Mouse (Mus musculus): ENCODE results near the gene Tlcd1. TPM values are rescaled to one million over a fixed set of nuclear protein-coding genes. Genes with fewer than 3 reads are reported as not detected.
"Not testable (repeated sequence)": the region's sequence is repeated elsewhere in the genome, so short reads cannot be mapped to it uniquely, and the experiment has no call there.

Tlcd1 gene
- polyA plus RNA-seq, 1 experiment from 2014 or later: 28.0 TPM

DNA sequence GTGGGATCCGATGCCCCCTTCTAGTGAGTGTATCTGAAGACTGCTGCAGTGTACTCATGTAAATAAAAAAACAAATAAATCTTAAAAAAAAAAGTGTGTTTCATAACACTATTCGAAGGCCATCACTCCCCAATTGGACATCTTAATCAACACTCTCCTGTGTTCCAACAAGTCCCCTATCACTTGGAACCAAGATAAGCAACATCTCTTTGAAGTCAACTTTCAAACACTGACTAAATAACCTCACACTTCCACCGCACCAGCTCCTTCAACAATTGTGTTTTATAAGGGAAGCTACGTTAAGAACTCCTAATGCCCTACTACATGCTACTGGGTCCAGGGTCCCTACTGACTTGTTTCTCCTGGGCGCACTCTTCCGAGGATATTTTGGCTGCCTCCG, 5.9 kb downstream of the Tlcd1 start:
- Histone ChIP-seq H3K9ac (replicated peaks; ENCODE audit: low read depth, low read length) (peak overlapping the region; percentile 94), H3K27me3 (ENCODE audit: control insufficient read depth, insufficient read depth, low read length) (no peaks in the 10 kb centered on the region), H3K4me1 (ENCODE audit: control insufficient read depth, insufficient read depth, low read length) (peaks cover 32% of the 10 kb centered on the region), H3K36me3 (ENCODE audit: control insufficient read depth, insufficient read depth, low read length) (peaks cover 23% of the 10 kb centered on the region), H3K9me3 (ENCODE audit: control insufficient read depth, low read depth, low read length) (no peaks in the 10 kb centered on the region), H3K27ac (ENCODE audit: low read length) (peak overlapping the region; percentile 15; the same call in 1 of the 2 replicates), H3K4me2 (replicated peaks; ENCODE audit: low read depth, low read length) (peak overlapping the region; percentile 75), H3K4me3 (ENCODE audit: low read depth, low read length) (peak overlapping the region; percentile 98)
- ATAC-seq (ENCODE audit: insufficient number of reproducible peaks, insufficient read depth, low FRiP score, low read depth): no peak
- 4% methylated on average over 7 of the region's 7 CpGs for WGBS

DNA sequence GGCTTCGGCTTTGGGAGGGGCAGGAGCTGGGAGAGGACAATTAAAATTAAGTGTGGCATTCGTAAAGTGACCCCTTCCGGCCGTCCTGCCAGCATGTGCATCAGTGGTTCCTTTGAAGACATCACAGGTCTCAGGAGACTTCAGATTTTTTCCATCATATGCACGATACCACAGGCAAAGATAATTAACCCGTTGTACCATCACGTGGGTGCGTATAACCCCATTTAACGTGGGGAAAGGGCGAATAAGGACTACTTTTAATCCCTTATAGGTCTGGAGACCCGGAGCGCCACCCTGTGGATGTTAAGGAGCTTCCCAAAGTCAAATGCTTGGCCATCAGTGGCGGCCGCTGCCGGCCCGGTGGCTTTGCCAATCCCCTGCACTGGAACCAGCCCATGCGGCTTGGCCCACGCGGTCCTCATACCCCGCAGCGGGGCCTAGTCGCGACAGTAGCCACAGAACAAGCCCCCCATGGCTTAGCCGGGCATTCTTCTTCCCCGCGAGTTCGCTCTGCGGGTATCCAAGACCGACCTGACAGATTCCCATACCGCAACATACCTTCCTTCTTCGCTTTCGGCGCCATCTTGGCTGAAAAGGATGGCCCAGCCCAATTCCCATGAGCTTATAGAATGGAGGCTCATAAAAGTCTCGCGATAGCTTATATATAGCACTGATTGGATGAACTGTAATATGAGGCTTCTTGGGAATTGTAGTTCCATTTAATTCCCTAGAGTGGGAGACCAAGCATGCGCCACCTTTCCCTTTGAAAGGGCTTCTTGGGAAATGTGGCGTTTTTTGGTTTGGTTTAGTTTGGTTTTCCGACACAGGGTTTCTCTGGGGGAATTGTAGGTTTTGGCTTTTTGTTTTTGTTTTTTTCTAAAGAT, 6.7 kb downstream of the Tlcd1 start, which contains the start of gene Rpl23a:
Gene Rpl23a, minus strand, starts transcription at position 624 of the 884 bp plus-strand sequence.
- WGBS: under 1% methylated on average over 38 of the region's 38 CpGs
- H3K4me2 ChIP-seq (replicated peaks; ENCODE audit: low read depth, low read length): peak within 1 kb of the TSS; percentile 75
- peaks cover 36% of the 10 kb centered on the region for H3K4me1 ChIP-seq (ENCODE audit: control insufficient read depth, insufficient read depth, low read length)
- ATAC-seq (ENCODE audit: insufficient number of reproducible peaks, insufficient read depth, low FRiP score, low read depth): peak; percentile 88
- H3K27me3 ChIP-seq (ENCODE audit: control insufficient read depth, insufficient read depth, low read length): no peaks in the 10 kb centered on the region
- peaks cover 23% of the 10 kb centered on the region for H3K36me3 ChIP-seq (ENCODE audit: control insufficient read depth, insufficient read depth, low read length)
- H3K4me3 ChIP-seq (ENCODE audit: low read depth, low read length): peak within 1 kb of the TSS; percentile 98
- H3K27ac ChIP-seq (ENCODE audit: low read length): peak within 1 kb of the TSS; percentile 91
- no peaks in the 10 kb centered on the region for H3K9me3 ChIP-seq (ENCODE audit: control insufficient read depth, low read depth, low read length)
- peak within 1 kb of the TSS; percentile 94 for H3K9ac ChIP-seq (replicated peaks; ENCODE audit: low read depth, low read length)

DNA sequence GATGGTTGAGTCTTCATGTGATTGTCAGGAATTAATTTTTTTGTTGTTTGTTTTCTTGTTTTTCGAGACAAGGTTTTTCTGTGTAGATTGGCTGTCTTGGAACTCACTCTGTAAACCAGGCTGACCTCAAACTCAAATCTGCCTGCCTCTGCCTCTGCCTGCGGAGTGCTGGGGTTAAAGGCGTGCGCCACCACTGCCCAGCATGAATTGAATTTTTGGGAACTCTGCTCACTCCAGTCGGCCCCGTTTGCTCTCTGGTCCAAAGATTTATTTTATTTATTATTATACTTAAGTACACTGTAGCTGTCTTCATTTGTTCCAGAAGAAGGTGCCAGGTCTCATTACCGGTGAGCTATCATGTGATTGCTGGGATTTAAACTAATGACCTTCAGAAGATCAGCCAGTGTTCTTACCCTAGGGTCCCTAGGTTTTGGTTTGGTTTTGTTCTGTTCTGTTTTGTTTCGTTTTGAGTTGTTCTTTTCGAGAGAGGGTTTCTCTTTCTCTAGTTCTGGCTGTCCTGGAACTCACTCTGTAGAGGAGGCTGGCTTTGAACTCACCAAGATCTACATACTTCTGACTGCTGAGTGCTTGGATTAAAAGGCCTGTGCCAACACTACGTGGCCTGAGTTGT, 7.5 kb downstream of the Tlcd1 start:
- H3K9me3 ChIP-seq (ENCODE audit: control insufficient read depth, low read depth, low read length): no peaks in the 10 kb centered on the region
- H3K4me3 ChIP-seq (ENCODE audit: low read depth, low read length): peak overlapping the region; percentile 98; the same call in 1 of the 2 replicates
- no peaks in the 10 kb centered on the region for H3K27me3 ChIP-seq (ENCODE audit: control insufficient read depth, insufficient read depth, low read length)
- WGBS: 51% methylated on average over 10 of the region's 10 CpGs
- ATAC-seq (ENCODE audit: insufficient number of reproducible peaks, insufficient read depth, low FRiP score, low read depth): no peak
- peaks cover 23% of the 10 kb centered on the region for H3K36me3 ChIP-seq (ENCODE audit: control insufficient read depth, insufficient read depth, low read length)
- 0 out of 2 replicates have a peak overlapping the region, but pooled peaks have one; percentile 4 for H3K9ac ChIP-seq (replicated peaks; ENCODE audit: low read depth, low read length)
- H3K4me2 ChIP-seq (replicated peaks; ENCODE audit: low read depth, low read length): peak overlapping the region; percentile 39
- no peak overlapping the region for H3K27ac ChIP-seq (ENCODE audit: low read length)
- peaks cover 36% of the 10 kb centered on the region for H3K4me1 ChIP-seq (ENCODE audit: control insufficient read depth, insufficient read depth, low read length)

DNA sequence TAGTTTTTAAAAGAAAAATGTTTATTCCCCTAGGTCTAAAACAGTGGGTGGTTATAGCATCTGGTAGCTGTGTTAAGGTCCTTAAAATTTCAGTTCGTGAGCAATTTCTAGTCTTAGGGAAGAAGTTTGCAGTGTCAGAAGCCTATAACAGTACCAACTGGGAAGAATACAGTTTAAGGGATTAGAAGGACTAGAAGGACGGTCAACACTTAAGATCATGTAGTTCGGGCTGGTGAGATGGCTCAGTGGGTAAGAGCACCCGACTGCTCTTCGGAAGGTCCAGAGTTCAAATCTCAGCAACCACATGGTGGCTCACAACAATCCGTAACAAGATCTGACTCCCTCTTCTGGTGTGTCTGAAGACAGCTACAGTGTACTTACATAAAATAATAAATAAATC, 8.2 kb downstream of the Tlcd1 start:
- not testable (repeated sequence) for ATAC-seq (ENCODE audit: insufficient number of reproducible peaks, insufficient read depth, low FRiP score, low read depth); H3K4me2 ChIP-seq (replicated peaks; ENCODE audit: low read depth, low read length); H3K4me3 ChIP-seq (ENCODE audit: low read depth, low read length); H3K9me3 ChIP-seq (ENCODE audit: control insufficient read depth, low read depth, low read length); H3K9ac ChIP-seq (replicated peaks; ENCODE audit: low read depth, low read length); H3K27ac ChIP-seq (ENCODE audit: low read length); H3K27me3 ChIP-seq (ENCODE audit: control insufficient read depth, insufficient read depth, low read length)
- WGBS: 93% methylated on average over 6 of the region's 6 CpGs
- peaks cover 35% of the 10 kb centered on the region for H3K4me1 ChIP-seq (ENCODE audit: control insufficient read depth, insufficient read depth, low read length)
- H3K36me3 ChIP-seq (ENCODE audit: control insufficient read depth, insufficient read depth, low read length): peaks cover 23% of the 10 kb centered on the region

DNA sequence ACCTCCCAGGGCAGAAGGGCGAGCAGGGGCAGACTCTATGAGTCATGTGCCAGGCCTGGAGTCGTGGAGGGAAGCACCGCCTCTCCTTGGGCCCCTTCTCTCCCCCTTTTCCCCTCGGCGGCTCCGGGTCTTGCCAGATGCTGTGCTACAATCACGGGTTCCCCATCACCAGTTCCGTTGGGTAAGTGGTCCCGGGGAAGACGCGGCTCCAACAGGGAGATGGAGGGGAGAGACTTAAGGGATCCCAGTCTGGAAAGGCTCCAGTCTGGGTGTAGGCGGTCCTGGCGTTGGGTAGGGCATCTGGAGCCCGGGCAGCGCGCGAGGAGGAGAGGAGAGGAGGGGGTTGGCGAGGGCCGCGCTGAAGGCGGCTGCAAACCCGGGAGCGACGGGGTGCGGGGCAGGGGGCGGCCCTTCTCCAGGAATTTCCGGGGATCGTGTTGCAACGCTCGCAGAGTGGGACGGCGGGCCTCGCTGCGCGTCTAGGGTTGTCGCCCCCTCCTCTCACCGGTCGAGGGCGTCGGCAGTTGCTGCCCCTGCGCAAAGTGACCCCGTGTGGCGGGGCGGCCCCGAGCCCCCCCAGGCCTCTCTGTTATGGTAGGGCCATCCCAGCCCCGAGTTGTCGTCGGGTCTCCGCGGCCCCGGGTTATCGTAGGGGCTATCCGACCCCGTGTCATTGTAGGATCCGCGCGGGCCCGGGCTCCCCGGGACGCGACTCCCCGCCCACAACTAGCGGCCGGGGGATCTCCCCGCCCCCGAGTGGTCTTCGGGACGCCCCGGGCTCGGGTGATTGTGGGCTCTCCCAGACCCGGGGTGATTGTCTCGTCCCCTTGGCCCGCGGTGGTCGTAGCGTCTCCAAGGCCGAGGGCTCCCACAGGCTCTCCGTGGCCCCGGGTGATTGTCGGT, 12.1 kb downstream of the Tlcd1 start, which contains the start of gene Rab34:
Gene Rab34, plus strand, starts transcription at position 100 of the 903 bp plus-strand sequence.
- under 1% methylated on average over 64 of the region's 80 CpGs for WGBS

DNA sequence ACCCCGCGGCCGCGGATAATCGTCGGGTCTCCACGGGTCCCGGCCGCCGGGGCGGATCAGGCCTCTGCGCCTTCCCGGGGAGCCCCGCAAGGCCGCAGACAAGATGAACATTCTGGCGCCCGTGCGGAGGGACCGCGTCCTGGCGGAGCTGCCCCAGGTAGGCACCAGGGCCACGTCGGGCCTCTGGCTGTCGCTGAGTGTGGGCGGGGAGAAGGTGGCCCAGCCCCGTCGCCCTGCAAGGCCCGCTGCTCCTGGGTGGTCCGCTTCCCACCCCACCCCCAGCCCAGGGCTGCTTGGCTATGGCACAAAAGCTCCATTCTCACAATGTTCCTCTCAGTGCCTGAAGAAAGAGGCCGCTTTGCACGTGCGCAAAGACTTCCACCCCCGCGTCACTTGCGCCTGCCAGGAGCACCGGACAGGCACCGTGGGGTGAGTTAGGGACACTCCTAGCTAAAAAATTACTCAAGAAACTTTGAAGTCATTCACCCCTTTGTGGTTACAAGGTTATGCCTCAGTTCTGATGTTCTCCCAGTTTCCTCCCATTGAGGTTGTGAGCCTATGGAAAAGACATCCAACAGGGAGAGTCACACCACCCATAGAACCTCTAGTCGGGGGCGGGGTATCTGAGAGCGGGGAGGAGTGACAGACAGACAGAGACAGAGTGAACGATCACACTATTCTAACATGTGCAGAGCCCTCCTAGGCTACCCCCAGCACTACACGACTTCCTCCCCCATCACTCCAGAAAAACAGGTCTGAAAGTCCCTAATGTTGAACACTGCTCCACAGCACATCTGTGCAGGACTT, 12.9 kb downstream of the Tlcd1 start:
- peak; percentile 79 for ATAC-seq (ENCODE audit: insufficient number of reproducible peaks, insufficient read depth, low FRiP score, low read depth)

More for the DNA sequence above, 12.1 kb downstream of the Tlcd1 start, which contains the start of gene Rab34:
- Histone ChIP-seq H3K4me3 (ENCODE audit: low read depth, low read length) (peak within 1 kb of the TSS; percentile 73), H3K27ac (ENCODE audit: low read length) (peak within 1 kb of the TSS; percentile 99), H3K4me1 (ENCODE audit: control insufficient read depth, insufficient read depth, low read length) (peaks cover 13% of the 10 kb centered on the region; the same call in 1 of the 2 replicates), H3K36me3 (ENCODE audit: control insufficient read depth, insufficient read depth, low read length) (peaks cover 11% of the 10 kb centered on the region), H3K9ac (replicated peaks; ENCODE audit: low read depth, low read length) (peak within 1 kb of the TSS; percentile 88), H3K4me2 (replicated peaks; ENCODE audit: low read depth, low read length) (peak within 1 kb of the TSS; percentile 46), H3K27me3 (ENCODE audit: control insufficient read depth, insufficient read depth, low read length) (no peaks in the 10 kb centered on the region), H3K9me3 (ENCODE audit: control insufficient read depth, low read depth, low read length) (no peaks in the 10 kb centered on the region)
- ATAC-seq (ENCODE audit: insufficient number of reproducible peaks, insufficient read depth, low FRiP score, low read depth): peak; percentile 82

DNA sequence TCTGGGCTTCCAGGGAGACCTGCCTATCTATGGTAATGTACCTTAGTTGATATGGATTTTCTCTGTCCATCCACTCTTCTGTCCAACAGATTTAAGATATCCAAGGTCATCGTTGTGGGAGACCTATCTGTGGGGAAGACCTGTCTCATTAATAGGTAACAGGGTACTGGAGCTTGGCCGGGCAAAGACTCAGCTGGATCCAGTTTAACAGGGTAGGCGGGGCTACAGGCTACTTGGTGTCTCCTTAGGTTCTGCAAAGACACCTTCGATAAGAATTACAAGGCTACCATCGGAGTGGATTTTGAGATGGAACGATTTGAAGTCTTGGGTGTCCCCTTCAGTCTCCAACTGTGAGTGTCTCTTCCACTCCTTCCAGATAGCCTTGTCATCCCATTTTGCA, 13.5 kb downstream of the Tlcd1 start:
- Histone ChIP-seq H3K27ac (ENCODE audit: low read length) (peak overlapping the region; percentile 99), H3K4me1 (ENCODE audit: control insufficient read depth, insufficient read depth, low read length) (peaks cover 15% of the 10 kb centered on the region), H3K4me3 (ENCODE audit: low read depth, low read length) (peak overlapping the region; percentile 73), H3K27me3 (ENCODE audit: control insufficient read depth, insufficient read depth, low read length) (no peaks in the 10 kb centered on the region), H3K9ac (replicated peaks; ENCODE audit: low read depth, low read length) (0 out of 2 replicates have a peak overlapping the region, but pooled peaks have one; percentile 88), H3K4me2 (replicated peaks; ENCODE audit: low read depth, low read length) (peak overlapping the region; percentile 46), H3K36me3 (ENCODE audit: control insufficient read depth, insufficient read depth, low read length) (peaks cover 11% of the 10 kb centered on the region), H3K9me3 (ENCODE audit: control insufficient read depth, low read depth, low read length) (no peaks in the 10 kb centered on the region)
- no peak for ATAC-seq (ENCODE audit: insufficient number of reproducible peaks, insufficient read depth, low FRiP score, low read depth)
- WGBS: 57% methylated on average over 6 of the region's 6 CpGs

More for the DNA sequence above, 12.9 kb downstream of the Tlcd1 start:
- H3K27me3 ChIP-seq (ENCODE audit: control insufficient read depth, insufficient read depth, low read length): no peaks in the 10 kb centered on the region
- peaks cover 11% of the 10 kb centered on the region for H3K36me3 ChIP-seq (ENCODE audit: control insufficient read depth, insufficient read depth, low read length)
- no peaks in the 10 kb centered on the region for H3K9me3 ChIP-seq (ENCODE audit: control insufficient read depth, low read depth, low read length)
- H3K4me3 ChIP-seq (ENCODE audit: low read depth, low read length): peak overlapping the region; percentile 73
- peak overlapping the region; percentile 46 for H3K4me2 ChIP-seq (replicated peaks; ENCODE audit: low read depth, low read length)
- 1% methylated on average over 40 of the region's 42 CpGs for WGBS
- H3K9ac ChIP-seq (replicated peaks; ENCODE audit: low read depth, low read length): peak overlapping the region; percentile 88
- peaks cover 13% of the 10 kb centered on the region; the same call in 1 of the 2 replicates for H3K4me1 ChIP-seq (ENCODE audit: control insufficient read depth, insufficient read depth, low read length)
- peak overlapping the region; percentile 99 for H3K27ac ChIP-seq (ENCODE audit: low read length)

Measured in stomach, embryonic 14.5 days (tissue).